Mouse (Mus musculus) thymus, adult 18-20 months (tissue): Measurements from ENCODE around the gene Ankrd6.

Experiments used
- DNase-seq, 2 experiments: peaks; one replicate each; pipeline ENCODE4 v3.0.0; 2022; ENCODE audit warnings: mixed read lengths in 2 of 2

Ankrd6 gene

DNA sequence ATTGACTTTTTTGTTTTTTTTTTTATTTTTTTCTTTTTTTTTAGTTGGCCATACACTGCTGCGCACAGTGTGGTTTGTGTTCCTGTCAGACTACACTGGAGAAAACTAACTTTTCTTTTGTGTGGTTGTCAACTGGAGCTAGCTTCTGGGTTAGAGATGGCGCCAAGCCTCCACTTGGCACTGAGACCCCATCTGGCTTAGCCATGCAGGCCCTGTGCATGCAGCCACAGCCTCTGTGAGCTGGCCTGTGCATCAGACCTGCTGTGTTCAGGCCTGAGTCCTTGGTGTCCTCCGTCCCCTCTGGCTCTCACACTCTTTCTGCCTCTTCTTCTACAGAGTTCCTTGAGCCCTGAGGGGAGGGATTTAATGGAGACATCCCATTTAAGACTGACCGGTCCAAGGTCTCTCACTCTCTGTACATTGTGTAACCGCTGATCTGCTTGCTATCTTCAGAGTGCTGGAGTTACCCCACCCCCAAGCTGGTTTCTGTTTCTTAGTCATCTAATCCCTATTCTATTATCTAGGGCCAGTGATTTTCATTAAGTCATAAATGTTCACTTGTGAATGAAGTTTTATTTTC, 96.9 kb downstream of the Ankrd6 start:
- peak in 1 of 2 experiments; percentile 36 for DNase-seq

GRCm38 (mm10) chr4:32852819-32853218, 97.8 kb downstream of the Ankrd6 start:
- peak; percentile 63 to 83 for DNase-seq

DNA sequence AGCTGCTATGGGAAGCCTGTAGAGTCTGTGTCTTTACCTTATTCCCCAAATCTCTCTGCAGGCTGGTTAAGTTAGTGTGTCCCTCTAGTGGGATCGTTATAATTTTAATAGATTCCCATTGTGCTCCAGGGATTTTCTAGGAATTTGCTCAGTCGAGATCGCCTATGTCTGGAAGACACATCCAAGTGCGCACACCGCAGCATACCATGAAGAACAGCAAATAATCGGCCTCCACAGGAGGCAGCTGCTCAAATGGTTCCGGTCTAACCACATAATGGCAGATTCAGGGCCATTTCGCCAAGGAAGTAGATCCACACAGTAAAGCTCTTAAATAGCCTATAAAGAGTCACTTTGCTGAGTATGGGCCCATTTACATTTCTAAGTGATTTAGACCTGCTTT, 98.3 kb downstream of the Ankrd6 start:
- no peak for DNase-seq

- no peak for DNase-seq
Observed at GRCm38 (mm10) chr4:32838401-32838800, 112.2 kb downstream of the Ankrd6 start.

DNA sequence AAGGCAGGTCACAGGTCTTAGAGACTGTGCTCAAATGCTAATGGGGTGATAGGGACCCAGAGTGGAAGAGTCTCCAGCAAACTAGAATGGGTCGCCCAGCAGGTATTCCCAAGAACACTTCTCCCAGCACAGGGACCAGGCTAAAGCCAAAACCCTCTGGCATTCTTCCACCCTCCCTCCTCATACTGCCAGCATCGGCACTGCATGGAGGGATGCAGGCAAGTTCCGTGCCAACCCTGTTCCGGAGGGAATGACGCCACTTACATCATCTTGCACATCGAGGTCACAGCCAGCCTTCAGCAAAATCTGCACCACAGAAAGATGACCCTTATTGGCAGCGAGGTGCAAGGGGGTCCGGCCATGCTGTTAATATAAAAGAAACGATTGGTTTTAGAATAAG, 114.6 kb downstream of the Ankrd6 start:
- DNase-seq: no peak

- DNase-seq: no peak
Observed at GRCm38 (mm10) chr4:32834541-32834940, 116.1 kb downstream of the Ankrd6 start.

DNA sequence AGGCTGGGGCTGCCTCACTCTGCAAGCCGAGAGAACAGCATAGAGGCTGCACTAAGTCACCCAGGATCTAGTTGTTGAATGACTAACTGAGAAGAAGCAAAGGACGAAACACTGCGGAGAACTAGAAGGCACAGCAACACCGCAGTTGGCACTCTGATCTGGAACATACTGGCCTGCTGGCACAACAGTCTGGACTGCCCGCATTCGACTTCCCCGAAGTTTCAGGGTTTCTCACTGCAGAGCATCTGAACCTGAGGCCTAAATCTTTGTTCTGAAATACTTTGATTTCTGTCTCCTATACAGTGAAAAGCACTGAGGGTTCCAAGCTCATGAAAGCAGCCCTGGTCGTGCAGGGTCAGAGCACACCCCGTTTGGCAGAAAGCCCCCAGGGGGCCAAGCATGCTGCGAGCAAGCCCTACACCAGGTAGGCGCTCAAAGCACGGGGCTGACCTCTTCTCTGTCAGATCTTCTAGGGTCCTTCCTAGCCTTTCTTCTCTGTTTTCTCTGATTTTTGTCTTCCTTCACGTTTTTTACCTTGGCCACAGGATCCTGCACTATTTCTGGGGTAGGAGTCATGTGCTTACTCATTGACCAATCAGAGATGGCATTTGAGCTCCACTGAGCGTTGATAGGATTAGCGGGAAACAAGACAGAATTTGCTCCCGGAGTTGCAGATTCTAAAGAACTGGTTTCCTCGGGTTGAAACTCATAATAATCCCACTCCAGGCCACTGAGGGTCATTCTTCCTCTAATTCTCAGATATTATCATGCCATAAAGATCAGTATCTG, 117.0 kb downstream of the Ankrd6 start:
- no peak for DNase-seq

DNA sequence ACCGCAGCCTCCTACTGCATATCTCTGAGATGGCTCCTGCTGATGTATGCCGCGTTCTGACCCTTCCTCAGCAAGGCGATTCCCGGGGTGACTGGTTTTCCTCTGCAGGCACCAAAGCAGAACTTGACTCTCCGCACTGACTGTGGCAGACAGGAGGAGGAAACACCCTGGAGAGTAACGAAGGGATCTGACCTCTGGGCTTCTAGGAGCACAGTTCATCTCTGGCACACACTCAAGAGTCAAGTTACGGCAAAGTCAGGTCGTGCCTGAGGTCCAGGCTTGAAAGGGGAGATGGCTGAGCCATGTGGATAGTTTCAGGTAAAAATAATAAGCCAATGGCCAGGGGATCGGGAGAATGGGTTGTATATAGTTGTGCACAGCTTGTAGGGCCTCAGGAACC, 121.3 kb downstream of the Ankrd6 start:
- no peak for DNase-seq

GRCm38 (mm10) chr4:32828385-32829077, 122.1 kb downstream of the Ankrd6 start:
- no peak for DNase-seq

DNA sequence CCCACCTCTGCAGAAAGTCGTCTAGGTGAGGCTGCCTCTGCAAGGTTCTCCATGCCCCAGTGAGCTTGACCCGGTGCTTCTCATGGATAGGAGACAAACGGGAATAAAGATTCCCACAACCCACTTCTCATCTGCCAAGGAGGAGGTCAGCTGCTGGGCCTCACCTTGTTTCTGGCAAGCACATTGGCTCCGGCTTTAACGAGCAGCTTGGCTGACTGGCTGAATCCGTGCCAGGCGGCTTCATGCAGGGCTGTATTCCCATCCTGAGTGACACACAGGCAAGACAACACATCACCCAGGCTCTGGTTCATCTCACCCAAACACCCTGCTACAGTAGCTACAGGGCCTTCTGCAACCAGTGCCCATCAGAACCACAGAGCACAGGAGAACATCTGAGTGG, 123.7 kb downstream of the Ankrd6 start:
- no peak for DNase-seq

DNA sequence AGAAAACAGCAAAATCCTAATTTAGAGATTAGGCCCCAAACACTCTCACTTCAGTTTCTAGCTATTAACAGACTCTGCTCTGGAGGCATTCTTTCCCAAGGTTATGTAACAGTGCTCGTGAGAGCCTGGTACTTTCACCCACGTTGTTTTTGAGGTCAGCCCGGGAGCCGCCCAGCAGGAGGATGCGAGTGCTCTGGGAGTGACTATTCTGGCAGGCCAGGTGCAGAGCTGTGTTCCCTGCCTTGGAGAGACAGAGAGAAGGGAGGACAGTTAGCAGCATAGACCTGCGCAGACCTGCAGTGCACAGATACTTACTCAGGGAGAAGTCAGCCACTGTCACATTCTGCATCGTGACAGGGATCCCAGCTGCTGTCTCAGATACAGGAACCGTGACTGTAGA, 126.4 kb downstream of the Ankrd6 start:
- no peak for DNase-seq

DNA sequence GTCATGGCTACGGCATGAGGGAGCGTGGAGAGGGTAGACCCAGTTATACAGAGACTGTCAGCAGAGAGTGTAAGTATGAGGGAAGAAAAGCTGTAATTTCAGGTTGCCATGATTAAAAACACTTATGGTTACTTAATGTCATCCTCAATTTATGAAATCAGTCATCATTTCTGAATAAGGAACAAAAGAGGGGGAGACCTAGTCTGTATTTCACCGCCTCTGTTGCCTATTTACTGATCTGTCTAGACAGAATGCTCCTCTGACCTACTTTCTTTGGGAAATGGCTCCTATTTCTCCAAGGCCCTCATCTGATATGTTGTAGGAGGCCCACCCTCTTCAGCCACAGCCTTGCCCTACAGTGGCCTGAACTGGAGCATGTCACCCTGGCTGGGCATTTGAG, 130.0 kb downstream of the Ankrd6 start:
- DNase-seq: no peak

GRCm38 (mm10) chr4:32817478-32817877, 133.2 kb downstream of the Ankrd6 start:
- DNase-seq: no peak

GRCm38 (mm10) chr4:32800577-32801170, 150.0 kb downstream of the Ankrd6 start:
- no peak for DNase-seq

DNA sequence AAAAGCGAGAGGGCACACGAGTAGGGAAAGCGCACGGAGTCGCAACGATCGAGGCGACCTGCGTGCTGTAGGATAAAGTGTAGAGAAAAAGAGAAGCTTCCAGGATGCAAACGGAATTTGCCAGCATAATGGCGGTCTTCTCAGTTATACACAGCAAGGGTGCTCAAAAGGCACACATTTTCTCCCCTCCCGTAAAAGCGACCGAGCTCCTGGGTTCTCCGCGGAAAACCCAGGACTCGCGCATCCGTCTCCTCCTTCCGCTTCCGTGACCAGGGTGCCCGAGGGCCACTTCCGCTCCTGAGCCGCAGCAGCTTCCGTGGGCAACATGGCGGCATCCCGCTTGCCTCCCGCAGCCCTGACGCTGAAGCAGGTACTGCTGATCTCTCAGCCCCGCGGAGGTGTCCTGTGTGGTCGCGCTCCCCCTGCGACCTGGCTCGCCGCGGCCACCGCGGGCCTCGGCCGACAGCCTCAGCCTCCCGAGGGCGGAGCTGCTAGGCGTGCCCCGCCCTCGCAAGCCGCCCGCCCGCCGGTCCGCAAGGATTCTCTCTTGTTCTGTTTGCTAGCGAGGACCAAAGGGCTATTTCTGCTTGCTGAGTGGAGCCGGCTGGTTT, 150.6 kb downstream of the Ankrd6 start, which contains the start of gene Lyrm2:
TSS of gene Lyrm2 (plus strand) at position 288 of the 611 bp plus-strand sequence.
- DNase-seq: peak; percentile 72 to 76

- no peak for DNase-seq
Observed at GRCm38 (mm10) chr4:32798976-32799375, 151.7 kb downstream of the Ankrd6 start.

GRCm38 (mm10) chr4:32789020-32789419, 161.6 kb downstream of the Ankrd6 start:
- DNase-seq: no peak

GRCm38 (mm10) chr4:32787110-32787509, 163.5 kb downstream of the Ankrd6 start:
- no peak for DNase-seq

DNA sequence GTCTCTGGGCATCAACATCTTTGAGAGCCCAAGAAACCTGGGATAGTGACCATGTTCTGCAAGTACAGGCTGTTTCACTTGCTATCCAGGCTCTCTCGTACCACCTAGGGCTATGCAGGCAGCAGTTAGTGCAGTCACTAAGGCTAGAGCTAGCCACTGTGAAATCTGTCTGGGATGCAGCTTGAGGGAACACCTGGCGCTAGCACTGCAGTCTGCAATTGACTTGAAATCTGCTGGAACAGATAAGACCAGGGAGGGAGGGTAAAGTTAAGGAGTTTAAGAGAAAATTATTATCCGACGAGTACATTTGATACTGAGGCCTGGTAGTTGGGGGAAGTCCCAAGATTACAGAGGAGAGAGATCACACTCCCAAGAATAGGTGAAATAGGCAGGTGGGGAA, 170.6 kb downstream of the Ankrd6 start:
- no peak for DNase-seq

DNA sequence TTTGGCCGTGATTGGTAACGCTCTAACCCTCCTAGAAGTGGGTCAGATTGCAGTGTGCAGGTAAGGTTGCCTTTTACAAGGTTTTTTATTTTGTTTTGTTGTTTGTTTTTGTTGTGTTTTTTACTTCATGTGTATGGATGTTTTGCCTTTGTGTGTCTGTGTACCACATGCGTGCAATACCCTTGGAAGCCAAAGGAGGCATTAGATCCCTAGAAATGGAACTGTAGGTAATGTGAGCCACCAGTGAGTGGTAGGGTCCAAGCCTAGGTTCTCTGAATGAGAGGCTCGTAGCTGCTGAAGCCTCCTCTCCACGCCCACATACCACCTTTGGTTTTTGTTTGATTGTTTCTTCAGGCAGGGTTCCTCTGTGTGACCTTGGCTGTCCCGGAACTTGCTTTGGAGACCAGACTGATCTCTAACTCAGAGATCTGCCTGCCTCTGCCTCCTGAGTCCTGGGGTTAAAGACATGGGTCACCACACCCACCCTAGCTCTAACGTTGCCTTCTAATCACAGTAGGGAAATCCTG, 180.3 kb downstream of the Ankrd6 start:
- DNase-seq: no peak

DNA sequence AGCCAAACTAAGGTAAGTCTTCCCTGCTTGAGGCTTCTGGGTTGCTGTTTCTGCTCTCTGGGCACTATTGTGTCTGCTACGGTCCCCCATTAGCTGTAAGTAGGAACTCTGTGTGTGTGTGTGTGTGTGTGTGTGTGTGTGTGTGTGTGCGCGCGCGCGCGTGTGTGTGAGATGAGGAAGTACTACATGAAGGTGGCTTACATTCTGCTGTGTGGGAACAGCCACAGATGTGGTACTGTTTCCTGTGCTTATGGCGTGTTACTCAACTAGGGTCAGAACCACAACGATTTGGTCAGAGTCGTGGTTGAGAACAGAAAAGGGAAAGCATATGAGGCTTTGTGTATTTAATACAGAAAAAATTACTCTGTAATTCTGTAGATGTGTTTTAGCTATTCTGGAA, 182.6 kb downstream of the Ankrd6 start:
- DNase-seq: peak; percentile 33 to 68

DNA sequence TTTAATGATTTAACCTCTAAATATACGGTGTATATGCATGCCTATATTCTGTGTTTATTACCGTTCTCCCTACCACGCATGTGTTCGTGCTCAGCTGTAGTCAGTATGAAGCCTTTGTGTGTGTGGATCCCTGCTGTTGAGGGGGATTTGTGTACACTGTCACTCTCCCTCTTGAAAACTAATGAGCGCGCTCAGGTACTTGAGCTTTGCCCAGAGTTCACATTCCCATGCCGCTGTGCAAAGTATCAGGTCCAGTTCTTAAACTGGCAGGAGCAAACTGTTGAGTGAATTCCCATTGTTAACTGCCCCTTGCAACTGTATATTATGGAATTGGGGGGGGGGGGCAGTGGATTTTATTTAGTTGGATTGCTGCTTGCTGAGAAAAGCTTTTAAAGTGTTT, 183.2 kb downstream of the Ankrd6 start:
- no peak for DNase-seq

DNA sequence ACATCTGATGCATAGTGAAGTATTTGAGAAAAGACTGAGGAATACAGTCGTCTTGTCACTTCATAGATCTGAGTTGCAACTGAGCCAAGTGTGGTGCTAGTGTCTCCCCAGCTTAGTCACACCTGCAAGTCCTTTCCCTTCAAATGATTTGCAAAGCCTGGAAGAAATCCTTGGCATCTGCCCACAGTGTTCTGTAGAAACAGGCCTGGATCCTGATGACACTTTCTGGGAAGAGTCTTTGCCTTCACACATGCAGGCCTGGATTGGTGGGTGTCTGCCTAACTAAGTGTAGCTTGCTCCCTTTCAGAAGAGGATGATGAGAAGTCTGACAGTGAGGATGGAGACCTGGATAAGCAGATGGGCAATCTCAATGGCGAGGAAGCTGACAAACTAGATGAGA, 193.2 kb downstream of the Ankrd6 start:
- DNase-seq: no peak
